Mouse (Mus musculus) urinary bladder, postnatal 25 days (tissue): Measurements from ENCODE around the gene Zfp451.
A peak's percentile ranks its signal among the peaks of the same experiment; 100 is the strongest.
"Not testable (repeated sequence)": the region's sequence is repeated elsewhere in the genome, so short reads cannot be mapped to it uniquely, and the experiment has no call there.

Source experiments
- DNase-seq: peaks from one replicate; pipeline ENCODE4 v3.0.0; 2022; ENCODE audit warnings: low spot score

Gene Zfp451

DNA sequence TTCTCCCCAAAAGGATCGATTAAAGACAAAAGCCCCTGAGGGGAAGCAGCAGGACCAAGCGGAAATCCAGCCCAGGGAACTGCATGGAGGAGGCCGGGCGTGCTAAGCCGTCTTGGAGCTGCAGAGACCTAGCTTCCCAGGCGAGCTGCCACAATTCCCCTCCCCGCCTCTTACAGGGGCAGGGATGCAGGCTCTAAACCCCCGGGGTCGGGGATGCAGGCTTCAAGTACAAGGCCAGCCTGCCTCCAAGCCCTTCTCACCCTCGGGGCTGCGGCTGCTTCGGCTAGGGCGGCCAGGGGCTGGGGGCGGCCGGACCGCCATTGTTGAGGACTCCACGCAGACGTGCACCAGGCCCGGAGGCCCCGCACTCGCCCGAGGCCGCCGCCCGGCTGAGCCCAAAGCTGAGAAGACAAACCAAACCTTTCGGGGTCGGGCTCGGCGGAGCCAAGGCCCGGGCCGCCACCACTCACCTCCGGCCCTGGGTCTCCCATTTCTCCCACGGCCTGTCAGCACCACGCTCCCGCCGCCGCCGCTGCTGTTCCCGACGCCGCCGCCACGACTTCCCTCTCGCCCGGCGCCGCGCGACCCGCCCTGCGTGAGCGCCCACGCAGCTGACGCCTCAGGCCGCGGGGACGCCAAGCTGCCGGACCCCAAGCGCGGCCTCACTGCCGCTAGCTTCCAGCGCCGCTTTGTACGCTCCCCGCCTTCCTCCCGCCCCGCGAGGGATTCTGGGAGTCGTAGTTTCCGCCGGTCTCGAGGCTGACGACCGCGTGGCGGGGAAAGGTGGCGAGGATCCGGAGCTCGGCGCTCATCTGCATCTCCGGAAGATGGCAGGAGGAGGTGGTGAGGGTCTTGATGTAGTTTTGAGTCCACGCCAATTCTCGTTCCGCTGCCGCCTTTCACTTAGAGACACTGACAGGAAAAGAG lies at the start of gene Zfp451:
Zfp451 (minus strand) TSS at position 728 of the 927 bp plus-strand sequence.
- peak; percentile 88 for DNase-seq

GRCm38 (mm10) chr1:33846807-33847206 lies 32.4 kb upstream of the Zfp451 start:
- DNase-seq: no peak

DNA sequence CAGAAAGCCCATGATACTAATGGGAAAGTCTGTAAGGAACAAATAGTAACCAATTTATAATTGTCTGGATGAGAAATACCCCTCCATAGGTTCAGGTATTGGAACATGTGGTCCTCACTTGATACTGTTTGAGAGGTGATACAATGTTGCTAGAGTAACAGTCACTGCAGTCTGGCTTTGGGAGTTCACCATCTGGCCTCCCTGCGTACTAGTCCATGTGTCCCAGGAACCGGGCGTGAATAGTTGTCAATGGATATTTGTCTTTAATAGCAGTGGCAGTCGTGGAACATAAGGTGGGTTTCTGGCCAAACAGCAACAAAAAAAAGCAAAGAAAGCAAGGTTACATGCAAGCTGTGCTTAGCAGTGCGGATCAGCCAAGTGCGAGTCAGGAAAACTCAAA lies 29.4 kb upstream of the Zfp451 start:
- no peak for DNase-seq

DNA sequence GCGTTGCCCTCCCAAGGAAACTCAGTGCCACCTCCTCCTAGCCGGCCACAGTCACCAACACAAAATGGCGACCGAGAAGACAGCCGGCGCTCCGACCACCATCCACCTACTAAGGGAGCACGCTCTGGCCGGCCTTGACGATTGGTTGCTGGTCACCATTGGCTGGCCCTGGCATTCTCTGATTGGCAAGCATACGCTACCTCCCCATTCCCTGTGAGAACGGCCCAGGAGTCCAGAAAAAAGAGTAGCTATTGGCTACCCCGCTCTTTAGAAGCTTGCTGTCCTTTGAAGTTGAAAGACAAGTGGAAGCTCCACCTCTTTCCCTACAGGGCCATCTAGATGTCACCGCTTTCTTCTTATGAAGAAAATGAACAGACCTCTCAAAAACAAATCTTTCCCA lies 24.6 kb upstream of the Zfp451 start:
- DNase-seq: not testable (repeated sequence)

GRCm38 (mm10) chr1:33830586-33830985 lies 16.2 kb upstream of the Zfp451 start:
- no peak for DNase-seq

DNA sequence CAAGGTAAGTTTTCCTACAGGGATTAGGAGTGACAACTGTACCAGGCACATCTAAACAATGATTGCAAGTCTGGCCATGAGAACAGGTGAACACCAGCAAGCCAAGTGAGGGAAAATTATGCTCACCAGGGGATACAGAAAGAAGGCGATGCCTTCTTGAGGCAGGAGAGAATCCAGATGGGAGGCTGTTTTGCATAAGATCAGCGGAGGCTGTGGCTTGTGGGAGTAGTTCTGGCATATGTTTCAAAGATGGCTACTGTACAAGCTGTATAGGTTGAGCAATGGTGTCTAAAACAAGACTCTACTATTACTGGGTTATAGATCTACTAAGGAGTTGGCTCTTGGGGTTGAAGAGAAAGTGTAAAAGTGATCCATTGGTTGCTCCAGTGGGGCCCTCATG lies 3.5 kb upstream of the Zfp451 start:
- no peak for DNase-seq

GRCm38 (mm10) chr1:33813495-33813867 lies 914 bp downstream of the Zfp451 start:
- DNase-seq: peak; percentile 10

DNA sequence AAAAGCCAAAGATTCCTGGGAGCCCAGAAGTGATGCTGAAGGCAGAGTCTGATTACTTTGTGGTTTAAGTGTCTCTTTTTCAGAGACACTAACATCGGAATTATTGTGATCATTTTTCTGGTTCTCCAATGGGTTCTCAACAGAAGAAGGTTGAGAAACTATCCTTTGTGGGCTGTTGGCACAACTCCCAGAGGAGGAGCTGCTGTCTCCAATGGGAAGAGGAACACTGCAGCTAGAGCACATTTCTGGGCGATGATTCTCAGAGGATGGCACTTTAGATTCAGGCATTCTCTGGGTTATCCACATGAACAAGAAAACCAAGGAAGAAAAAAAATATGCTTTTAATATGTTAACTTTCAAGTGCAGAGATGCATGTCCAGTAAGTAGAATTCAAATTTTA lies 11.1 kb downstream of the Zfp451 start:
- no peak for DNase-seq

DNA sequence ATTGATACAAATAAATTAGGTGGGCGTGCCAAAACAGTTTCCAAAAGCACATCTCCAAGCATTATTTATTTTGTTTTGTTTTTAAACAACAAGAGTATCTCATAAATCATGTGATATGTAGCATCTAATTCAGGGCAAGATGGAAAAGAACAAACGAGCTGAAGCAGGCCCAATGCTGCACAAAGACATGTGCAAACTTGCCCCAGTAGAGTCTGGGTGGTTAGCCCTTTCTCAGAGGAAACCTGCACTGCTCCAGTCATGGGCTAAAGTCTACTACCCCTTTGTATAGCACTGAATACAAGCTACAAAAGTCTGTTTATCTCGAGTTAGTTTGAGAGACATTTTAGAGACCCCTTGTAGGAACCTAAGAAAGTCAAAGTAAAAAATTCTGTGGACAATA lies 14.8 kb downstream of the Zfp451 start:
- DNase-seq: no peak

DNA sequence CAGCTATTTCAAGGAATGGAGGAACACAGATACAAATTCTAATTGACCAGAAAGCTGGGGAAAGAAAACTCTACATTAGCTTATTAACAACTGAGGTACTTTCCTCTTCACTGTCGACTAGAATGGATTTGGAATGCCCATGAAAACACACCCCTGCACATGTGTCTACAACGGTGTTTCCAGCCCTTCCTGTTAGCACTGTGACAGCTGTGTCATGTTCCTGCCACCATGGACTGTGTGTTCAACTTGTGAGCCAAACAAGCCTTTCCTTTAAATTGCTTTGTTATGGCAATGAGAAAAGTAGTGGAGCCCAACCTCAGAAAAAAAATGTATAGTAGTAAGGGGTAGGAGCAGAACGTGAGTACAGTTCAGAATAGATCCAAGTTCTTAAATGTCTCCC lies 25.9 kb downstream of the Zfp451 start:
- DNase-seq: no peak

- no peak for DNase-seq
Observed at GRCm38 (mm10) chr1:33788072-33788471, 26.3 kb downstream of the Zfp451 start.

- DNase-seq: no peak
Observed at GRCm38 (mm10) chr1:33784561-33784960, 29.8 kb downstream of the Zfp451 start.

- DNase-seq: no peak
Observed at GRCm38 (mm10) chr1:33776175-33776611, 38.2 kb downstream of the Zfp451 start.

GRCm38 (mm10) chr1:33772106-33772505 lies 42.3 kb downstream of the Zfp451 start:
- no peak for DNase-seq

- DNase-seq: no peak
Observed at GRCm38 (mm10) chr1:33771621-33772020, 42.8 kb downstream of the Zfp451 start.

GRCm38 (mm10) chr1:33768827-33769226 lies 45.6 kb downstream of the Zfp451 start:
- DNase-seq: no peak

GRCm38 (mm10) chr1:33768091-33768787 lies 46.2 kb downstream of the Zfp451 start:
- DNase-seq: no peak

DNA sequence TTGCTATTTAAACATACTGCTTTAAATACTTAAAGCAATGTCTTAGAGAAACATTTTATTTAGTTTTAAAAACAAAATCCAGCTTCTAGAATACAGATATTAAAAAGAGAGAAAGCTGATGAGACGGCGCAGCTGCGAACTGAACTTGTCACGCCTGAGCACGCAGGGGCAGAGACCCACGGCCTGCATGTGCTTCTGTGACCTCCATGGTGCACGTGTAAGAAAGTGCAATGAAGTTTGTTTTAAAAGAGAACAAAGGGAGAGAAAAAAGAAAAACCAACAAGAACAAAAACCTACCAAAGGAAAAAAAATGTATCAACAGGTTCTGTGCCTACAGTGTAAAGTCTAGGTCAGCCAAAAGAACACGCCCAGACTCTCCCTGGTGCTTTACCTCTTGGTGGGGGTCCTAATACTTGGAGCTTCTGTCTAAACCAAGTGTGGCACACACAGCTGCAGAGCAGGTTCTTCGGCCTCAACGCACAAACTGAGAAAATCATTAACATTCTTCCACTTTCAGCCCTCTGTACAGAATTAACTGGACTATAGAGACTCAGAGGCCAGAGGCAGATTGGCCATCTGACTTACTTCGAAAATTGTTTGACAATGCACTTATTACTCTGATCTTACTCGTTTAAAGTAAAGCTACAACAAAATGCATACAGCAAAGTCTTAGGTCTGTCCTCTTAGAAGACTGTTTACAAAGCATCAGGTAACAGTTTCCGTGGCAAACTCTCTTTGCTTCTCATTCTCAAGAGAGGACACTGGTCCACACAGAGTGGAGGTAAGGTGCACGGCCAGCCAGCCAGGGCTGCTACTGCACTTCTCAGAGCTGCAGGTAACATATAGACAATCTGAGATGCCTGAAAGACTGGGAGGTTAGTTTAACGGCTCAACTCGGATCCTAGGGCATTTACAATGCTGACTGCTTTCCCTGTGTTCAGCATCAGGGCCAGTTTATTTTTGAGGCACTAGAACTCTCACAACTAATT lies 47.6 kb downstream of the Zfp451 start:
- DNase-seq: no peak

DNA sequence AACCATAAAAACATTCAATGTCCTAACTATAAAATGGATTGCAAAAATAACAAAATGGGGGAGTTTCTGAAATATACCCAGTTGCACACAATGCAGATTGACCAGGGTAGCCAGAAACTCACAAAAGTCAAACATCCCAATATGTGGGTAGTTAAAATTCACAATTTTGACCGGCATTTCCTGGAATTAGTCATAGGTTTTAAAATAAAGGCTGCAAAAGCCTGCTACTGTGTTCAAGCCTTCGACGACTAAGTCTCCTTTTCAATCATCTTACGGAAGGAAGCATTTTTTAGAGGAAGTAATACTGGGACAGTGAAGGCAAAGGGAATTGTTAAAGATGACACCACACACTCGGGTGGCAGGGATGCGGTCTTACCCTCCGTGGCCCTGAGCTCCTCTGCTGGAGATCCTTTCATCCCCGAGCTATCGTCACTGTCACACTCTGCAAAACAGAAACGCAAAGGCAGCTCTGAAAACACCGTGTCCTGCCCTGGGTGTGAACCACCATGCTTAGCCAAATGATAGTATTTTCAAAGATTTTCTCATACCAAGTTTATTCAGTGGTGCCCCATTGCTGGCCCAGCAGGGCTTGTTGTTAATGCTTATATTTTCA lies 48.8 kb downstream of the Zfp451 start:
- no peak for DNase-seq

DNA sequence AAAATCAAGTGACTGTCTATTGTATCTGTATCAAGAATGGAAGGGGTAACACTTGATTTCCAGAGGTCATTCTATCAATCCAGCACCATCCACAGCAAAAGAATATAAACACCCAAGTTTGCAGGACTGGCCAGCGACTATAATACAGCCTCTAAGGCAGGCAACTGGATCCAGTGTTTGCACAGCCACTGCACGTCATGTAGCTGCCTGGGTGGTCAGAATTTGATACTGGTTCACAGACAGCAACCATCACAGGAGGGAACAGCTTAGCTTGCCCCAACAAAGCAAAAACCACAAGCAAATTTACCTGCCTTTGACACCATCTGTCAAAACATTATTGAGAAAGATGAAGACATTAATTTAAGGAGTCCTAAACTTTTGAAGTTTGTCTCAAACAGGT lies 50.6 kb downstream of the Zfp451 start:
- no peak for DNase-seq

GRCm38 (mm10) chr1:33758488-33758887 lies 55.9 kb downstream of the Zfp451 start:
- DNase-seq: no peak
